Mouse (Mus musculus): ENCODE data around the gene Rims4.

DNA sequence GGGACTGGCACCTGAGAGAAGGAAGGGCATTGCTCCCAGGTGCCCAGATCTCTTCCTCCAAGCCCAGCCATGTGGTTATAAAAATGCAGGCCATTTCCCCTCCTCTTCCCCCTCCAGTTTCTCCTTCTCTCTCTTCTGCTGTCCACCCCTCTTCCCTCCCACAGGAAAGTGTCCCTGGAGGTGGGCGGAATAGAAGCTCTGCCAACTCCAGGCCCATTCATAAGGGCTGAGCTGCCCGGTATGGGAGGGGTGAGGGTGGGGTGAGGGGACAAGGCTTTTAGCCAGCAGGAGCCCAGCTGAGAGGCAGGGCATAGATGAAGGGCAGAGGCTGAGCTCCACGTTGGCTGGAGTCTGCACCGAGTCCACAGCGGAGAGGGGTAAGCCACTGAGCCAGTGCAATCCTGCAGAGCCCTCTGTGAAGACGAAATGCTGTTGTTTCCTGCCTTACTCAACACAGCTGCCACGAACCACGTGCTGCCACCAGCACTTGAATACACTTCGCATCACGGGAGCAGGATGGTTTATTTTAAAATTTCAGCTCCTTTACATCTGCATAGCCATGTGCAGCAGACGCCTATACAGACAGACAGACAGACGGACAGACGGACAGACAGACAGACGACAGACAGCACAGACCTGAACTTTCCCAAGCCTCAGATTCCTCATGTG lies 41.5 kb downstream of the Rims4 start:
- TF ChIP-seq GATA1 (IDR thresholded peaks at IDR 0.05; ENCODE audit: low read depth, low read length): no peak
- TF ChIP-seq CTCF (IDR thresholded peaks at IDR 0.05 in 2 of 3, conservative IDR thresholded peaks at IDR 0.05 in 1 of 3; ENCODE audit: control insufficient read depth in 1 of 3, insufficient read depth in 1 of 3, low read depth in 2 of 3, low read length in 3 of 3, poor library complexity in 1 of 3, severe bottlenecking in 1 of 3): no peak
- no peak for TF ChIP-seq USF1 (IDR thresholded peaks at IDR 0.05; ENCODE audit: low read depth, low read length)
- no peak for TF ChIP-seq EP300 (IDR thresholded peaks at IDR 0.05; ENCODE audit: low read depth in 1 of 2, low read length in 2 of 2)
- no peak for TF ChIP-seq JUND (IDR thresholded peaks at IDR 0.05; ENCODE audit: low read depth, low read length)
- no peak for TF ChIP-seq CHD2 (IDR thresholded peaks at IDR 0.05; ENCODE audit: low read length)
